Mouse (Mus musculus) naive thymus-derived CD4-positive, alpha-beta T cell, adult 5 months (primary cell): ENCODE measurements around the gene Nup210l. TPM values are rescaled to one million over a fixed set of nuclear protein-coding genes. Genes with fewer than 3 reads are reported as not detected.

Source experiments
- polyA plus RNA-seq: library from polyadenylated mRNA; unstranded; fragments of 100-300 nt; shearing (Covaris generic); gene quantifications from one replicate; pipeline ENCODE4 v1.2.1, GENCODE M21; 2017

Gene Nup210l
- 0.71 TPM for polyA plus RNA-seq

GRCm38 (mm10) chr3:90103938-90104337, at the start of gene Nup210l:
TSS of gene Nup210l (plus strand) at chr3:90104132.

GRCm38 (mm10) chr3:90072294-90072693, 31.6 kb upstream of the Nup210l start, which contains the start of gene Tpm3:
TSS of gene Tpm3 (plus strand) at chr3:90072649.

GRCm38 (mm10) chr3:90213377-90213866, 109.5 kb downstream of the Nup210l start, which contains the start of the genes Rps27 and Rab13:
TSS of gene Rps27 (minus strand) at chr3:90213651.
TSS of gene Rab13 (plus strand) at chr3:90213695.

GRCm38 (mm10) chr3:90231507-90232333, 127.8 kb downstream of the Nup210l start, which contains the start of gene Jtb:
TSS of gene Jtb (plus strand) at chr3:90231597.

GRCm38 (mm10) chr3:90242984-90243775, 139.2 kb downstream of the Nup210l start, which contains the start of gene Creb3l4:
TSS of gene Creb3l4 (minus strand) at chr3:90243512.

GRCm38 (mm10) chr3:90247960-90248745, 144.2 kb downstream of the Nup210l start, which contains the start of gene Slc39a1:
TSS of gene Slc39a1 (plus strand) at chr3:90248172.

GRCm38 (mm10) chr3:90253653-90254418, 149.9 kb downstream of the Nup210l start, which contains the start of gene Crtc2:
TSS of gene Crtc2 (plus strand) at chr3:90254163.

Other genes with a start within 250 kb of the Nup210l start
- gene Il6ra, start 190.9 kb upstream of the Nup210l start, polyA plus RNA-seq: 81.1 TPM
- 63.4 TPM for gene Atp8b2, start 140.6 kb upstream of the Nup210l start, polyA plus RNA-seq
- gene Hax1, start 105.4 kb upstream of the Nup210l start, polyA plus RNA-seq: 89.9 TPM
- 129 TPM for gene 4933434E20Rik, start 52.5 kb upstream of the Nup210l start, polyA plus RNA-seq
- 204 TPM for gene Ubap2l, start 51.5 kb upstream of the Nup210l start, polyA plus RNA-seq
- 930 TPM for gene Tpm3, start 31.5 kb upstream of the Nup210l start, polyA plus RNA-seq
- gene Rps27, start 109.5 kb downstream of the Nup210l start, polyA plus RNA-seq: 4,745 TPM
- gene Rab13, start 109.6 kb downstream of the Nup210l start, polyA plus RNA-seq: 0.32 TPM
- gene Jtb, start 127.5 kb downstream of the Nup210l start, polyA plus RNA-seq: 150 TPM
- not detected for gene Creb3l4, start 139.4 kb downstream of the Nup210l start, polyA plus RNA-seq
- gene Slc39a1, start 144.0 kb downstream of the Nup210l start, polyA plus RNA-seq: 1.8 TPM
- gene Crtc2, start 150.0 kb downstream of the Nup210l start, polyA plus RNA-seq: 112 TPM
- gene Dennd4b, start 161.1 kb downstream of the Nup210l start, polyA plus RNA-seq: 40.7 TPM
- gene Gatad2b, start 189.0 kb downstream of the Nup210l start, polyA plus RNA-seq: 14.9 TPM